Mouse (Mus musculus) ES-E14 (cell line): ENCODE data around the gene Spon1. TPM values are rescaled to one million over a fixed set of nuclear protein-coding genes. Genes with fewer than 3 reads are reported as not detected.

Experiments used
- DNase-seq: peaks from one replicate; pipeline ENCODE4 v3.0.0-alpha.2; 2013; ENCODE audit warnings: low read depth, low spot score
- H3K27ac ChIP-seq: 2 replicates; pipeline ENCODE4 v1.5.1; 2012; ENCODE audit warnings: low read depth, mild to moderate bottlenecking, low read length, moderate library complexity, mixed read lengths; ENCODE audit not compliant: poor library complexity, insufficient read depth, severe bottlenecking
- H3K36me3 ChIP-seq: 2 replicates; pipeline ENCODE4 v1.6.1; 2012; ENCODE audit warnings: mild to moderate bottlenecking, low read length, moderate library complexity, mixed read lengths; ENCODE audit not compliant: control insufficient read depth, poor library complexity, insufficient read depth, severe bottlenecking
- H3K4me1 ChIP-seq, 2 experiments: fragments of 150-350 bp in 1 of 2; sonication (generic) in 1 of 2; 2 replicates each; pipeline ENCODE4 v1.6.1; 2012; ENCODE audit warnings: low read length in 2 of 2, mild to moderate bottlenecking in 1 of 2, mixed read lengths in 1 of 2; ENCODE audit not compliant: control insufficient read depth in 2 of 2, insufficient read depth in 2 of 2, poor library complexity in 1 of 2
- H3K4me3 ChIP-seq, 2 experiments: fragments of 150-350 bp in 1 of 2; sonication (generic) in 1 of 2; 2 replicates each; pipeline ENCODE4 v1.5.1; 2012; ENCODE audit warnings: low read length in 2 of 2, low read depth in 1 of 2, mild to moderate bottlenecking in 1 of 2, mixed read lengths in 1 of 2; ENCODE audit not compliant: insufficient read depth in 1 of 2, poor library complexity in 1 of 2, severe bottlenecking in 1 of 2
- H3K9ac ChIP-seq: 2 replicates; pipeline ENCODE4 v1.6.1; 2012; ENCODE audit warnings: low read depth, mild to moderate bottlenecking, low read length, mixed read lengths; ENCODE audit not compliant: poor library complexity, insufficient read depth, severe bottlenecking
- H3K9me3 ChIP-seq: fragments of 150-350 bp; sonication (generic); 2 replicates; pipeline ENCODE4 v1.6.1; 2012; ENCODE audit warnings: low read depth, mild to moderate bottlenecking, low read length; ENCODE audit not compliant: control insufficient read depth, insufficient read depth
- CHD2 ChIP-seq: IDR thresholded peaks from 2 replicates; pipeline ENCODE4 v1.6.1; 2014; ENCODE audit warnings: mild to moderate bottlenecking, low read depth, low read length, inconsistent platforms
- HCFC1 ChIP-seq: IDR thresholded peaks from 2 replicates; pipeline ENCODE4 v1.6.1; 2012; ENCODE audit warnings: low read length, inconsistent platforms, borderline replicate concordance; ENCODE audit not compliant: insufficient read depth
- MAFK ChIP-seq: IDR thresholded peaks from 2 replicates; pipeline ENCODE4 v1.6.1; 2014; ENCODE audit warnings: mild to moderate bottlenecking, low read depth, low read length, inconsistent platforms; ENCODE audit not compliant: insufficient read depth
- ZC3H11A ChIP-seq: IDR thresholded peaks from 2 replicates; pipeline ENCODE4 v1.6.1; 2012; ENCODE audit warnings: low read depth, mild to moderate bottlenecking, inconsistent platforms, low read length, borderline replicate concordance
- ZNF384 ChIP-seq: IDR thresholded peaks from 2 replicates; pipeline ENCODE4 v1.6.1; 2012; ENCODE audit warnings: low read depth, low read length, inconsistent platforms
- in situ Hi-C, 2 experiments: fragments of 600-800 bp; cut with MboI; formaldehyde crosslinking; loops; one replicate each; pipeline ENCODE4 v1.15.1; 2025; ENCODE audit warnings: low sequenced_read_pairs in 2 of 2, inconsistent platforms in 1 of 2; ENCODE audit not compliant: unreplicated experiment in 2 of 2
- total RNA-seq: library from RNA; depleted of rRNA; stranded (reverse); fragments of 300-350 nt; gene quantifications from 2 replicates; pipeline ENCODE4 v1.2.3, GENCODE M21; 2012

Gene Spon1
- total RNA-seq, 1 experiment: 0.13 TPM

GRCm38 (mm10) chr7:114079343-114079742, 313.5 kb downstream of the Spon1 start:
- Histone ChIP-seq H3K36me3 (no peaks in the 10 kb centered on the region; the same call in 1 of the 2 replicates), H3K9me3 (no peaks in the 10 kb centered on the region), H3K9ac (no peak overlapping the region), H3K27ac (no peak overlapping the region), H3K4me3 (no peak overlapping the region), H3K4me1 (peaks cover 5 to 15% of the 10 kb centered on the region in 2 experiments; a peak in 3 of 4 replicates)
- DNase-seq: no peak
- no peak for TF ChIP-seq MAFK
- no peak for TF ChIP-seq CHD2
- TF ChIP-seq ZNF384: no peak
- no peak for TF ChIP-seq HCFC1
- TF ChIP-seq ZC3H11A: no peak
- in situ Hi-C loops: no loop called here

DNA sequence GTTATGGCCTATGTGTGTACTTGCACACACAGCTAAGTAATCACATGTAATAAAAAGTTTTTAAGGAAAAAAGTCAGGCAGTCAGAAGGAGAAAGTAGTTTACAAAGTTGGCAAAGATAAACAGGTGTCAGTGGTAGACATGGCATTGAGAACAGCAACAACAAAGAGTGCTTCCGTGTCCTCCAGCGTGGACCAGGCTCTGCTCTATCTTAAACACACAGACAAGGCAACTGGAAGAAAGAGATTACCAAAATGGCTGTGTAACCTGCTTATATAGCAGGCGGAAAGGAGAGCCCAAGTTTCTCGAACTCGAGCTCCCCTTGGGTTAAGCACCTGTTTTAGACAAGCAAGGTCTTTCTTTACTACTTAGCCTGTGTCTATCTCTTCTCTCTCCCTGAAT, 314.5 kb downstream of the Spon1 start:
- DNase-seq: no peak
- peaks cover 5 to 15% of the 10 kb centered on the region in 2 experiments; a peak in 3 of 4 replicates for H3K4me1 ChIP-seq
- in situ Hi-C loops: no loop called here
- no peak overlapping the region for H3K9ac ChIP-seq
- H3K36me3 ChIP-seq: no peaks in the 10 kb centered on the region; the same call in 1 of the 2 replicates
- TF ChIP-seq MAFK (no peak), ZNF384 (no peak), HCFC1 (no peak), CHD2 (no peak), ZC3H11A (no peak)
- H3K27ac ChIP-seq: no peak overlapping the region
- H3K9me3 ChIP-seq: no peaks in the 10 kb centered on the region
- H3K4me3 ChIP-seq: no peak overlapping the region

GRCm38 (mm10) chr7:114081633-114082420, 316.0 kb downstream of the Spon1 start:
- no peaks in the 10 kb centered on the region for H3K9me3 ChIP-seq
- TF ChIP-seq HCFC1 (no peak), ZNF384 (no peak), ZC3H11A (no peak), MAFK (no peak), CHD2 (no peak)
- no peak overlapping the region for H3K4me3 ChIP-seq
- in situ Hi-C loops: no loop called here
- H3K36me3 ChIP-seq: no peaks in the 10 kb centered on the region
- H3K4me1 ChIP-seq: peaks cover 7 to 18% of the 10 kb centered on the region in 2 experiments; a peak in 3 of 4 replicates
- no peak overlapping the region for H3K9ac ChIP-seq
- DNase-seq: no peak
- no peak overlapping the region for H3K27ac ChIP-seq

GRCm38 (mm10) chr7:114083088-114083487, 317.3 kb downstream of the Spon1 start:
- in situ Hi-C loops: no loop called here
- no peak for DNase-seq
- no peak for TF ChIP-seq HCFC1
- no peak for TF ChIP-seq CHD2
- no peak for TF ChIP-seq ZNF384
- no peak for TF ChIP-seq ZC3H11A
- TF ChIP-seq MAFK: no peak
- peaks cover 7 to 21% of the 10 kb centered on the region in 2 experiments; a peak in 3 of 4 replicates for H3K4me1 ChIP-seq
- no peaks in the 10 kb centered on the region for H3K36me3 ChIP-seq
- H3K27ac ChIP-seq: no peak overlapping the region
- H3K9ac ChIP-seq: no peak overlapping the region
- no peak overlapping the region for H3K4me3 ChIP-seq
- no peaks in the 10 kb centered on the region for H3K9me3 ChIP-seq

- H3K4me1 ChIP-seq: peaks cover 12 to 21% of the 10 kb centered on the region in 2 experiments
- no peak for DNase-seq
- TF ChIP-seq ZNF384 (no peak), ZC3H11A (no peak), MAFK (no peak), HCFC1 (no peak), CHD2 (no peak)
- H3K36me3 ChIP-seq: no peaks in the 10 kb centered on the region
- no peak overlapping the region for H3K27ac ChIP-seq
- no peak overlapping the region for H3K9ac ChIP-seq
- in situ Hi-C loops: no loop called here
- no peaks in the 10 kb centered on the region for H3K9me3 ChIP-seq
- H3K4me3 ChIP-seq: no peak overlapping the region
Measured at GRCm38 (mm10) chr7:114083760-114084159, 318.0 kb downstream of the Spon1 start.
